Mouse (Mus musculus) CD8-positive naive resting alpha-beta T cell, adult 2 months (primary cell): ENCODE measurements at regions not wholly inside any gene's neighbourhood (a gene's known extent, or its start where the extent isn't known, plus 50 kb on each side); places are given as distances from the start of the nearest gene placed in this dataset.

Experiments used
- DNase-seq, 2 experiments: peaks; one replicate each; pipeline ENCODE4 v3.0.0; 2022; ENCODE audit warnings: low read depth in 2 of 2, low spot score in 2 of 2

GRCm38 (mm10) chr2:128465214-128465984 is 125.6 kb upstream of the Spdye4c start:
- no peak for DNase-seq

- DNase-seq: no peak
Measured at GRCm38 (mm10) chr2:128467490-128468245, 123.3 kb upstream of the Spdye4c start.

- DNase-seq: no peak
Measured at GRCm38 (mm10) chr2:128468323-128468722, 122.7 kb upstream of the Spdye4c start.

- peak; percentile 21 to 37 for DNase-seq
Measured at GRCm38 (mm10) chr2:128470351-128470750, 120.7 kb upstream of the Spdye4c start.

- no peak for DNase-seq
Measured at GRCm38 (mm10) chr2:128473241-128473954, 117.6 kb upstream of the Spdye4c start.

- DNase-seq: no peak
Measured at GRCm38 (mm10) chr2:128473997-128474396, 117.0 kb upstream of the Spdye4c start.

GRCm38 (mm10) chr2:128477242-128477641 is 113.8 kb upstream of the Spdye4c start:
- no peak for DNase-seq

GRCm38 (mm10) chr2:128491217-128491877 is 99.7 kb upstream of the Spdye4c start:
- no peak for DNase-seq

- no peak for DNase-seq
Measured at GRCm38 (mm10) chr2:128493871-128494270, 97.1 kb upstream of the Spdye4c start.

- DNase-seq: no peak
Measured at GRCm38 (mm10) chr2:128497891-128498290, 93.1 kb upstream of the Spdye4c start.

- DNase-seq: no peak
Measured at GRCm38 (mm10) chr2:128498611-128499010, 92.4 kb upstream of the Spdye4c start.

GRCm38 (mm10) chr2:128499575-128500184 is 91.3 kb upstream of the Spdye4c start:
- DNase-seq: no peak

- DNase-seq: no peak
Measured at GRCm38 (mm10) chr2:128502676-128503075, 88.3 kb upstream of the Spdye4c start.

- DNase-seq: no peak
Measured at GRCm38 (mm10) chr2:128503136-128503935, 87.7 kb upstream of the Spdye4c start.

GRCm38 (mm10) chr2:128507591-128508243 is 83.3 kb upstream of the Spdye4c start:
- no peak for DNase-seq

- no peak for DNase-seq
Measured at GRCm38 (mm10) chr2:128508244-128508605, 82.8 kb upstream of the Spdye4c start.

GRCm38 (mm10) chr2:128511291-128511690 is 79.7 kb upstream of the Spdye4c start:
- DNase-seq: no peak

GRCm38 (mm10) chr2:128512852-128513251 is 78.2 kb upstream of the Spdye4c start:
- DNase-seq: no peak

- DNase-seq: no peak
Measured at GRCm38 (mm10) chr2:128514463-128515290, 76.3 kb upstream of the Spdye4c start.
